Mouse (Mus musculus): ENCODE measurements at regions not wholly inside any gene's neighbourhood (a gene's known extent, or its start where the extent isn't known, plus 50 kb on each side); places are given as distances from the start of the nearest gene placed in this dataset.

DNA sequence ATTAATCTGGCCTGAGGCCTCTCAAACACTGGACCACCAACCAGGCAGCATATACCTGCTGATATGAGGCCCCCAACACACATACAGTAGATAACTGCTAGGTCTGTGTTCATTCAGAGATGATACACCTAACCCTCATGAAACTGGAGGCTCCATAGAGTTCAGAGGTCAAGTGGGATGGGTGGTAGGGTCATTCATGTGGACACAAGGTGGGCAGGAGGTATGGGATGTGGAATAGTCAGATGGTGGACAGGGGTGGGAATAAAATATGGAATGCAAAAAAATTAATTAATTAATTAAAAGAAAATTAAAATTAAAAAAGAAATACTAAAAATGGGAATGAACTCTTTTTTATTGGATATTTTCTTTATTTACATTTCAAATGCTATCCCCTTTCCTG lies 734.7 kb downstream of the Pla2g4a start:
- TF ChIP-seq BHLHE40 (IDR thresholded peaks at IDR 0.05; ENCODE audit: borderline replicate concordance, low read depth, low read length) = no peak
- no peak for TF ChIP-seq SIN3A (IDR thresholded peaks at IDR 0.05; ENCODE audit: low read length)
- TF ChIP-seq CTCF (IDR thresholded peaks at IDR 0.05 in 2 of 3, conservative IDR thresholded peaks at IDR 0.05 in 1 of 3; ENCODE audit: control insufficient read depth in 1 of 3, insufficient read depth in 1 of 3, low read depth in 2 of 3, low read length in 3 of 3, poor library complexity in 1 of 3, severe bottlenecking in 1 of 3) = no peak
- TF ChIP-seq POLR2A (IDR thresholded peaks at IDR 0.05; ENCODE audit: control insufficient read depth in 1 of 2, insufficient read depth in 1 of 2, low read depth in 1 of 2, low read length in 2 of 2, poor library complexity in 1 of 2) = no peak
- TF ChIP-seq POLR2AphosphoS5 (IDR thresholded peaks at IDR 0.05; ENCODE audit: borderline replicate concordance, low read depth, low read length) = no peak
- TF ChIP-seq MAZ (IDR thresholded peaks at IDR 0.05; ENCODE audit: low read depth, low read length) = no peak
- no peak for TF ChIP-seq POLR2AphosphoS2 (IDR thresholded peaks at IDR 0.05; ENCODE audit: low read length)
- TF ChIP-seq TBP (IDR thresholded peaks at IDR 0.05; ENCODE audit: low read depth, low read length) = no peak
- TF ChIP-seq EP300 (IDR thresholded peaks at IDR 0.05; ENCODE audit: low read depth in 1 of 2, low read length in 2 of 2) = no peak
- TF ChIP-seq CHD2 (IDR thresholded peaks at IDR 0.05; ENCODE audit: low read length) = no peak
